Mouse (Mus musculus) G1E (cell line): ENCODE measurements around the gene Gm13420.

Experiments used
- CTCF ChIP-seq: IDR thresholded peaks from 2 replicates; pipeline ENCODE4 v1.5.1; 2012; ENCODE audit warnings: low read depth, low read length, inconsistent platforms, mixed read lengths
- GATA1 ChIP-seq: IDR thresholded peaks from 2 replicates; pipeline ENCODE4 v1.6.1; 2012; ENCODE audit warnings: borderline replicate concordance, low read length, inconsistent platforms, mixed read lengths
- POLR2AphosphoS5 ChIP-seq: IDR thresholded peaks from 2 replicates; pipeline ENCODE4 v1.6.1; 2012; ENCODE audit warnings: low read depth, low read length, inconsistent platforms; ENCODE audit not compliant: insufficient replicate concordance
- TAL1 ChIP-seq: conservative IDR thresholded peaks from 2 replicates; pipeline ENCODE4 v1.6.1; 2012; ENCODE audit warnings: low read depth, low read length, inconsistent platforms, mixed read lengths

DNA sequence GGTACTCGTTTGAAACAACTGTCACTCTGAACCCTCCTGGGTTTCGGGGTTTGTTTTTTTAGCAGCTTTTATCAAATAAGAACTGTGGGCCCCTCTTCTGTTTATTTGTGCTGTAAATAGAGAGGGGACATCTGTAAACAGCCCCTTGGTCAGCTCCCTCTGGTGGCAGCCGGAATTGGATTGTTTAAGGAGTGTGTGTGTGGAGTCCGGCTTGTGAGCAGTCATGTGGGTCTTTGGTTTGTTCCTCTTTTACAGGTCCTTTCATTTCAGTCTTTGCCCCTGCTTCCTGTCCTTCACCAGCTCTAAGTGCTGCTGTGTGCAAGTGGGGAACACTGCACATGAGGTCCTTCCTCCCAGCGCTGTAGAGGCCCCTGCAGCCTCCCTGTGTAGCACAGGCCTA, 12.1 kb downstream of the Gm13420 start:
- TF ChIP-seq CTCF (no peak), TAL1 (no peak), GATA1 (no peak), POLR2AphosphoS5 (no peak)
